Comparison of ENCODE assay signal across 11 mouse cellular contexts in genomic region chr9:111478853-111479490, GRCm38 (mm10). TPM values are rescaled to one million over a fixed set of nuclear protein-coding genes. Genes with fewer than 3 reads are reported as not detected.
DNase-seq lines count a peak whose midpoint lies in the region; ATAC-seq and TF ChIP-seq lines count a peak whose summit lies in the region.
"Had no signal": no experiment of that assay in that cellular context is flagged by ENCODE, and none has a peak within 500 bp of the region (broad histone marks: within the 10 kb centered on the region; RNA-seq: fewer than 3 reads in every experiment).

No protein-coding gene starts in this region.

- no peak overlapping the region for H3K27ac ChIP-seq in kidney, embryonic 15.5 days
- H3K27ac ChIP-seq: limb, embryonic 13.5 days; neural tube, embryonic 13.5 days had no signal

- no peak overlapping the region for H3K4me3 ChIP-seq in kidney, embryonic 15.5 days (replicated peaks)
- H3K4me3 ChIP-seq: limb, embryonic 13.5 days; neural tube, embryonic 13.5 days had no signal

- 66% methylated on average over 7 of the region's 7 CpGs for WGBS in kidney, embryonic 15.5 days

- no peak overlapping the region for H3K4me2 ChIP-seq in kidney, embryonic 15.5 days
- H3K4me2 ChIP-seq: limb, embryonic 13.5 days; neural tube, embryonic 13.5 days had no signal

- H3K27me3 ChIP-seq in kidney, embryonic 15.5 days, result no peaks in the 10 kb centered on the region
- H3K27me3 ChIP-seq: limb, embryonic 13.5 days; neural tube, embryonic 13.5 days had no signal

- peak; percentile 16 for DNase-seq in adrenal gland, postnatal 10 days
- no peak for DNase-seq in adrenal gland, postnatal 14 days
- DNase-seq in kidney, adult 9 months, result no peak
- DNase-seq in brain, embryonic 14.5 days (ENCODE audit: low read depth), result peak; percentile 90
- no peak for DNase-seq in thymus, postnatal 25 days
- no peak for DNase-seq in thymus, adult 18-20 months

- no peak for TF ChIP-seq POLR2A in brain, embryonic 14.5 days (IDR thresholded peaks at IDR 0.05; ENCODE audit: borderline replicate concordance, extremely low read depth, insufficient read depth, insufficient read length, poor library complexity, severe bottlenecking)

- H3K36me3 ChIP-seq in kidney, embryonic 15.5 days, result no peaks in the 10 kb centered on the region
- H3K36me3 ChIP-seq: limb, embryonic 13.5 days; neural tube, embryonic 13.5 days had no signal

- H3K4me1 ChIP-seq in kidney, embryonic 15.5 days, result no peaks in the 10 kb centered on the region

- no peak overlapping the region for H3K9ac ChIP-seq in kidney, embryonic 15.5 days
- H3K9ac ChIP-seq: limb, embryonic 13.5 days; neural tube, embryonic 13.5 days had no signal

- TF ChIP-seq CTCF in brain, embryonic 14.5 days (IDR thresholded peaks at IDR 0.05; ENCODE audit: borderline replicate concordance, extremely low read depth, insufficient read depth, insufficient read length), result peak; percentile 68; the same call in 1 of the 2 replicates

- 0 out of 2 replicates have a peak, but pooled peaks have one; percentile 29 for ATAC-seq in kidney, embryonic 15.5 days (replicated peaks; ENCODE audit: low FRiP score)
- ATAC-seq in megakaryocyte progenitor cell, adult 5-6 weeks (replicated peaks; ENCODE audit: poor library complexity), result peak; percentile 79

- H3K9me3 ChIP-seq in kidney, embryonic 15.5 days (replicated peaks), result no peaks in the 10 kb centered on the region
- H3K9me3 ChIP-seq: limb, embryonic 13.5 days; neural tube, embryonic 13.5 days had no signal

RNA-seq across cellular contexts. Expression of gene Dclk3, which starts 40.1 kb away (rescaled TPM):
- 1 to 10 TPM; 1.3 to 1.7 TPM for total RNA-seq in adrenal gland, postnatal 10 days (2021)
- 1.2 and 1.5 TPM in 2 replicates for total RNA-seq in adrenal gland, postnatal 14 days (2021)
- 3.2 TPM in 2 replicates for polyA plus RNA-seq in kidney, embryonic 15.5 days (2015; fragmentation: Nextera tagmentation; extraction: Ambion mirVana)
- polyA plus RNA-seq in brain, embryonic 14.5 days (2012; rRNA removed), result 3.0 and 4.2 TPM in 2 replicates
- not detected in 2 replicates for total RNA-seq in megakaryocyte progenitor cell, adult 5-6 weeks (2015)
- total RNA-seq in megakaryocyte progenitor cell, adult 5-6 weeks (2017), result not detected in 2 replicates
- polyA plus RNA-seq: C2C12 had no signal

Comparison
In these comparisons a context has a peak if more than half of its experiments do, and no peak if none do; other contexts are left out.
1. DNase-seq: peak in adrenal gland, postnatal 10 days (single experiment) and brain, embryonic 14.5 days (single experiment); none in adrenal gland, postnatal 14 days (single experiment), kidney, adult 9 months (single experiment), thymus, postnatal 25 days (single experiment) and thymus, adult 18-20 months (0 of 2).